In genomic region chr6:50684646-50685415, GRCm38 (mm10) we compare ENCODE assay signal across 11 mouse cellular contexts. TPM values are rescaled to one million over a fixed set of nuclear protein-coding genes. Genes with fewer than 3 reads are reported as not detected.
DNase-seq lines count a peak whose midpoint lies in the region; ATAC-seq and TF ChIP-seq lines count a peak whose summit lies in the region.
"Had no signal": no experiment of that assay in that cellular context is flagged by ENCODE, and none has a peak within 500 bp of the region (broad histone marks: within the 10 kb centered on the region; RNA-seq: fewer than 3 reads in every experiment).

No protein-coding gene starts in this region.

- peak; percentile 95 for TF ChIP-seq EP300 in lung, postnatal 0 days (IDR thresholded peaks at IDR 0.05)

- peaks cover 23% of the 10 kb centered on the region for H3K4me1 ChIP-seq in kidney, embryonic 15.5 days
- no peaks in the 10 kb centered on the region; the same call in 1 of the 2 replicates for H3K4me1 ChIP-seq in lung, postnatal 0 days (ENCODE audit: insufficient read depth, low read depth, low read length)
- H3K4me1 ChIP-seq in midbrain, embryonic 15.5 days: peaks cover 16% of the 10 kb centered on the region
- H3K4me1 ChIP-seq: liver, embryonic 12.5 days had no signal

- H3K9ac ChIP-seq in kidney, embryonic 15.5 days: no peak overlapping the region
- H3K9ac ChIP-seq in lung, postnatal 0 days (replicated peaks; ENCODE audit: low read depth): no peak overlapping the region
- no peak overlapping the region for H3K9ac ChIP-seq in midbrain, embryonic 15.5 days
- H3K9ac ChIP-seq: embryonic facial prominence, embryonic 13.5 days; liver, embryonic 12.5 days; neural tube, embryonic 15.5 days had no signal

- no peak overlapping the region for H3K4me2 ChIP-seq in kidney, embryonic 15.5 days
- H3K4me2 ChIP-seq in lung, postnatal 0 days (replicated peaks; ENCODE audit: low read depth, low read length): no peak overlapping the region
- no peak overlapping the region for H3K4me2 ChIP-seq in midbrain, embryonic 15.5 days
- H3K4me2 ChIP-seq: embryonic facial prominence, embryonic 13.5 days; liver, embryonic 12.5 days; neural tube, embryonic 15.5 days had no signal

- H3K79me3 ChIP-seq in C2C12 (ENCODE audit: low read depth): no peaks in the 10 kb centered on the region

- WGBS in kidney, embryonic 15.5 days: 53% methylated on average over 7 of the region's 7 CpGs
- 26% methylated on average over 7 of the region's 7 CpGs for WGBS in lung, postnatal 0 days
- WGBS in midbrain, embryonic 15.5 days: 56% methylated on average over 7 of the region's 7 CpGs

- H3K79me2 ChIP-seq in C2C12 (ENCODE audit: control insufficient read depth, insufficient read depth): no peaks in the 10 kb centered on the region

- no peak for ATAC-seq in kidney, embryonic 15.5 days (replicated peaks; ENCODE audit: low FRiP score)
- peak; percentile 86 for ATAC-seq in lung, postnatal 0 days
- no peak for ATAC-seq in midbrain, embryonic 15.5 days (replicated peaks)
- ATAC-seq: hindbrain, postnatal 0 days; liver, embryonic 12.5 days had no signal

- TF ChIP-seq CTCF in C2C12 (IDR thresholded peaks at IDR 0.05; ENCODE audit: control insufficient read depth, insufficient read depth, insufficient read length): no peak
- no peak for TF ChIP-seq CTCF in lung, postnatal 0 days (IDR thresholded peaks at IDR 0.05)

- no peaks in the 10 kb centered on the region for H3K36me3 ChIP-seq in kidney, embryonic 15.5 days
- no peaks in the 10 kb centered on the region for H3K36me3 ChIP-seq in C2C12 (ENCODE audit: control insufficient read depth, insufficient read depth)
- H3K36me3 ChIP-seq in lung, postnatal 0 days (ENCODE audit: insufficient read depth, low read length): no peaks in the 10 kb centered on the region
- no peaks in the 10 kb centered on the region for H3K36me3 ChIP-seq in midbrain, embryonic 15.5 days (replicated peaks)
- H3K36me3 ChIP-seq: embryonic facial prominence, embryonic 13.5 days; liver, embryonic 12.5 days; neural tube, embryonic 15.5 days had no signal

- no peak overlapping the region for H3ac ChIP-seq in C2C12 (ENCODE audit: control insufficient read depth, insufficient read length, low read depth)

- H3K4me3 ChIP-seq in kidney, embryonic 15.5 days (replicated peaks): no peak overlapping the region
- no peak overlapping the region for H3K4me3 ChIP-seq in C2C12 (ENCODE audit: insufficient read depth, poor library complexity, severe bottlenecking)
- no peak overlapping the region for H3K4me3 ChIP-seq in lung, postnatal 0 days (ENCODE audit: low read depth, low read length)
- H3K4me3 ChIP-seq in midbrain, embryonic 15.5 days: no peak overlapping the region
- H3K4me3 ChIP-seq: embryonic facial prominence, embryonic 13.5 days; liver, embryonic 12.5 days; neural tube, embryonic 15.5 days had no signal

- no peaks in the 10 kb centered on the region for H3K9me3 ChIP-seq in kidney, embryonic 15.5 days (replicated peaks)
- no peaks in the 10 kb centered on the region for H3K9me3 ChIP-seq in lung, postnatal 0 days (ENCODE audit: low read length)
- no peaks in the 10 kb centered on the region for H3K9me3 ChIP-seq in midbrain, embryonic 15.5 days
- H3K9me3 ChIP-seq: embryonic facial prominence, embryonic 13.5 days; liver, embryonic 12.5 days; neural tube, embryonic 15.5 days had no signal

- H3K27me3 ChIP-seq in kidney, embryonic 15.5 days: no peaks in the 10 kb centered on the region
- no peaks in the 10 kb centered on the region for H3K27me3 ChIP-seq in C2C12 (ENCODE audit: control insufficient read depth, insufficient read depth, insufficient read length)
- H3K27me3 ChIP-seq in lung, postnatal 0 days (replicated peaks; ENCODE audit: insufficient read depth, low read length): no peaks in the 10 kb centered on the region
- H3K27me3 ChIP-seq in midbrain, embryonic 15.5 days (replicated peaks): no peaks in the 10 kb centered on the region

- H3K27ac ChIP-seq in kidney, embryonic 15.5 days: peak overlapping the region; percentile 42
- no peak overlapping the region for H3K27ac ChIP-seq in lung, postnatal 0 days (ENCODE audit: low read length)
- no peak overlapping the region for H3K27ac ChIP-seq in midbrain, embryonic 15.5 days
- H3K27ac ChIP-seq: embryonic facial prominence, embryonic 13.5 days; hindbrain, postnatal 0 days; liver, embryonic 12.5 days; neural tube, embryonic 15.5 days had no signal

- no peak for DNase-seq in kidney, adult 9 months
- peak; percentile 16 for DNase-seq in adipocyte (ENCODE audit: low spot score)
- peak; percentile 86 for DNase-seq in lung, postnatal 0 days (ENCODE audit: low spot score)
- no peak for DNase-seq in testis, postnatal 14 days (ENCODE audit: low spot score)

TF ChIP-seq in C2C12, 6 proteins besides CTCF, POLR2A, EP300 and RAD21:
- TF ChIP-seq FOSL1 (IDR thresholded peaks at IDR 0.05; ENCODE audit: insufficient read depth, low read length, poor library complexity, severe bottlenecking) (peak; percentile 93), CEBPB (IDR thresholded peaks at IDR 0.05; ENCODE audit: low read depth) (peak; percentile 52), MAX (IDR thresholded peaks at IDR 0.05) (no peak)

RNA-seq across cellular contexts. Expression of gene Npvf, which starts 30.6 kb away (rescaled TPM):
- 0.26 TPM in 1 of 2 replicates, not detected in the other for polyA plus RNA-seq in kidney, embryonic 15.5 days (2015; fragmentation: Nextera tagmentation; extraction: Ambion mirVana)
- not detected for polyA plus RNA-seq in C2C12 (2012; fragmentation: generic; extraction: Trizol)
- not detected in 2 replicates for polyA plus RNA-seq in lung, postnatal 0 days (2015; fragmentation: Nextera tagmentation; extraction: Ambion mirVana)
- polyA plus RNA-seq in midbrain, embryonic 15.5 days (2015; fragmentation: Nextera tagmentation; extraction: Ambion mirVana): 0.43 and 1.5 TPM in 2 replicates
- polyA plus RNA-seq: embryonic facial prominence, embryonic 13.5 days; hindbrain, postnatal 0 days; liver, embryonic 12.5 days had no signal

Comparison
In these comparisons a context has a peak if more than half of its experiments do, and no peak if none do; other contexts are left out.
1. DNase-seq: peak in adipocyte (single experiment) and lung, postnatal 0 days (single experiment); none in kidney, adult 9 months (single experiment) and testis, postnatal 14 days (single experiment).